Mouse (Mus musculus) c-Kit-positive CD71-positive TER-119-positive erythroid progenitor cells, embryonic 14.5 days (primary cell): ENCODE measurements at regions not wholly inside any gene's neighbourhood (a gene's known extent, or its start where the extent isn't known, plus 50 kb on each side); places are given as distances from the start of the nearest gene placed in this dataset.

Experiments used
- DNase-seq: peaks from one replicate; pipeline ENCODE4 v3.0.0-alpha.2; 2013; ENCODE audit warnings: low spot score

- no peak for DNase-seq
Observed at GRCm38 (mm10) chr15:56139451-56139850, 1338.0 kb downstream of the Slc22a22 start.

- DNase-seq = no peak
Observed at GRCm38 (mm10) chr15:56136420-56136970, 1340.9 kb downstream of the Slc22a22 start.

- no peak for DNase-seq
Observed at GRCm38 (mm10) chr15:56128029-56128428, 1349.4 kb downstream of the Slc22a22 start.

- no peak for DNase-seq
Observed at GRCm38 (mm10) chr15:56119287-56120065, 1357.9 kb downstream of the Slc22a22 start.

- DNase-seq = no peak
Observed at GRCm38 (mm10) chr15:56108313-56108712, 1369.1 kb downstream of the Slc22a22 start.

- no peak for DNase-seq
Observed at GRCm38 (mm10) chr15:56107719-56108118, 1369.7 kb downstream of the Slc22a22 start.

- DNase-seq = no peak
Observed at GRCm38 (mm10) chr15:56100133-56100735, 1377.2 kb downstream of the Slc22a22 start.

GRCm38 (mm10) chr15:56077838-56078567 is 1399.4 kb downstream of the Slc22a22 start:
- no peak for DNase-seq

GRCm38 (mm10) chr15:56077081-56077480 is 1400.3 kb downstream of the Slc22a22 start:
- no peak for DNase-seq

- no peak for DNase-seq
Observed at GRCm38 (mm10) chr15:56076680-56077079, 1400.7 kb downstream of the Slc22a22 start.

- no peak for DNase-seq
Observed at GRCm38 (mm10) chr15:56069511-56069910, 1407.9 kb downstream of the Slc22a22 start.

- DNase-seq = no peak
Observed at GRCm38 (mm10) chr15:56067214-56067613, 1410.2 kb downstream of the Slc22a22 start.

GRCm38 (mm10) chr15:56066540-56066939 is 1410.9 kb downstream of the Slc22a22 start:
- no peak for DNase-seq

GRCm38 (mm10) chr15:56065872-56066534 is 1411.4 kb downstream of the Slc22a22 start:
- peak; percentile 30 for DNase-seq

GRCm38 (mm10) chr15:56062576-56062975 is 1414.8 kb downstream of the Slc22a22 start:
- no peak for DNase-seq

GRCm38 (mm10) chr15:56061326-56061725 is 1416.1 kb downstream of the Slc22a22 start:
- no peak for DNase-seq

GRCm38 (mm10) chr15:56050716-56051115 is 1426.7 kb downstream of the Slc22a22 start:
- DNase-seq = no peak

GRCm38 (mm10) chr15:56047832-56048231 is 1429.6 kb downstream of the Slc22a22 start:
- DNase-seq = no peak

- DNase-seq = peak; percentile 12
Observed at GRCm38 (mm10) chr15:56046679-56047532, 1430.5 kb downstream of the Slc22a22 start.

- no peak for DNase-seq
Observed at GRCm38 (mm10) chr15:56045510-56046245, 1431.7 kb downstream of the Slc22a22 start.
